Mouse (Mus musculus): ENCODE measurements around the gene Hephl1.

- TF ChIP-seq TCF12 (IDR thresholded peaks at IDR 0.05; ENCODE audit: low read depth, low read length) (no peak), POLR2A (IDR thresholded peaks at IDR 0.05; ENCODE audit: control insufficient read depth in 1 of 2, insufficient read depth in 1 of 2, low read depth in 1 of 2, low read length in 2 of 2, poor library complexity in 1 of 2) (no peak), CTCF (IDR thresholded peaks at IDR 0.05 in 2 of 3, conservative IDR thresholded peaks at IDR 0.05 in 1 of 3; ENCODE audit: control insufficient read depth in 1 of 3, insufficient read depth in 1 of 3, low read depth in 2 of 3, low read length in 3 of 3, poor library complexity in 1 of 3, severe bottlenecking in 1 of 3) (no peak), USF1 (IDR thresholded peaks at IDR 0.05; ENCODE audit: low read depth, low read length) (no peak)
Measured at GRCm38 (mm10) chr9:15018756-15019131, 93.2 kb downstream of the Hephl1 start.

All from MEL (cell line).